Mouse (Mus musculus): ENCODE measurements at regions not wholly inside any gene's neighbourhood (a gene's known extent, or its start where the extent isn't known, plus 50 kb on each side); places are given as distances from the start of the nearest gene placed in this dataset.

- intact Hi-C loops (cut with DNase I) = no loop called here
- no peak for DNase-seq (ENCODE audit: low spot score in 2 of 2)
These were observed 171.3 kb upstream of the Cd180 start for GRCm38 (mm10) chr13:102522080-102522479.

DNA sequence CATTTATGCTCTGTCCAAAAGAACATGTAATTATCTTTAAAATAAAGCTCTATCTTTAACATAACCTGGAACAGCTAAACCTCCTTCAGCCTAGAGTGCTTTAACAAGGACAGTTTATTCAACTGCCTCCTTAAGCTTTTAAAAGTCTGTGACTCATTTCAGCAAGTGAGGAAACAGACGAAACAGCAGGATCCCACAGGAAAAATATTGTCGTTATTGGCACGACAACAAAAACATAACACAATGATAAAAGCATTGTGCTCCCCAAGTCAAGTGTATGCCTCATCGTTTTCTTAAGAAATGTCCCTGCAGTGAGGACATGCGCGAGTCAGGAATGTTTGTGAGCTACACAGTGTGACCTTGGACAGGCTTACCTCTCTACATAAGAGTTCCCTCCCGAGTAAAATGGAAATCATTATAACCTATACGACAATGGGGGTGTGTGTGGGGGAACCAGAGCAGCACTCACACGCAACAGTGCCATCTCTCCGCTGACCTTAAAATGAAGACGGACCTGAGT lies 166.7 kb upstream of the Cd180 start:
- DNase-seq (ENCODE audit: low spot score in 2 of 2) = no peak
- intact Hi-C loops (cut with DNase I) = no loop called here

GRCm38 (mm10) chr13:102533784-102534183 lies 159.6 kb upstream of the Cd180 start:
- DNase-seq (ENCODE audit: low spot score in 2 of 2) = peak; percentile 44 to 81
- intact Hi-C loops (cut with DNase I) = no loop called here

- intact Hi-C loops (cut with DNase I) = no loop called here
- DNase-seq (ENCODE audit: low spot score in 2 of 2) = peak in 1 of 2 experiments; percentile 11
These were observed 155.7 kb upstream of the Cd180 start for GRCm38 (mm10) chr13:102537424-102538242.

DNA sequence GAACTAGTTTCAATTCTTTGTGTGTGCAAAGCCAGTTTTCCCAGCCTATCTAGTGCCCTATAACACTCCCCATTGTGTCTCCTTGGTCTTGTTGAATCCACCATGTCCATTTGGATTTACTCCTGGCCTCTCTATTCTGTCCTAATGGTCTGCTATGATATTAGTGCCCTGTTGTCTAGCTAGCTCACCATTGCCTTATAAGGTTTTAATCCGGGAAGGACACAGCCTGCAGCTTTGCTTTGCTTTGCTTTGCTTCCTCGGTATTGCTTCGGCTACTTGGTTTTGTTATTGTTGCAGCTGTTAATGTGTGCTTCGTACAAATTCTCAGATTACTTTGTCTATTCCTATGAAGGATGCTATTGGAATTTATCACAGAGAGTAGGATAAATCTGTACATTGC lies 152.9 kb upstream of the Cd180 start:
- no peak for DNase-seq (ENCODE audit: low spot score in 2 of 2)
- intact Hi-C loops (cut with DNase I) = no loop called here

DNA sequence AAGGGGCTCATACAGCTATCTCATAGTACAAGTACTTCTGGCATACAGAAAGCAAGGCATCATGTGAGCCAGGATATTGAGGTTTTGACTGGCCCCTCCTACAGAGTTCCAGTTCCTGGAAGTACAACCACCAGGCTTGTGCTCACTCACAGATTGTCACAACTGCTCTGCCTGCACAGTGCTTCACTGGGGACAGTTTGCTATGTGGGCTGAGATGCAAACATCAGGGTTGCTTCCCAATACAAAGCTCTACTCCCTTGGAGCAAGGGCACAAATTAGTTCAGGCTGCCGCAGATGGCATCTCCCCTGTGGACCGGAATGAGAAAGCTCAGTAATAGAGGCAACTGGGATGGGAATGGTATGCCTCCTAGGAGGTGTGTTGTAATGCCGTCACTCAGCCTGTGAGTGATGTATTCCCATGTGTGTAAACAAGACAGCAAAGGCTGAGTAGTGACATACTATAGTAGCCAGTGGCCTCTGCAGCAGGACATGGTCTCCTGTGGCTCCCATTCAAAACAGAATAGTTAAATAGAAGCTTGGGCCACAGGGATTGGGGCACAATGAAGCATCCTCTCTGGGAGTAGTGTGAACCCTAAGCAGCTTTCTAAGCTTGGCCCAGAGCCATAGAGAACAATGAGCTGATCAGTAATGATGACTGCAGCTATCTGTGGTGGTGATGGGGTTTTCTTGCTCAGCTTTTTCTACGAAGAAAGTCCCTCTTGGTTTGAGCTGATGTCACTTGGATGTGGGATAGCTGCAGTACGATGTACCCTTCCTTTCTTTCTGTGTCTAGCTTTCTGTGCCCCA lies 148.8 kb upstream of the Cd180 start:
- peak in 1 of 2 experiments; percentile 9 for DNase-seq (ENCODE audit: low spot score in 2 of 2)
- intact Hi-C loops (cut with DNase I) = no loop called here

DNA sequence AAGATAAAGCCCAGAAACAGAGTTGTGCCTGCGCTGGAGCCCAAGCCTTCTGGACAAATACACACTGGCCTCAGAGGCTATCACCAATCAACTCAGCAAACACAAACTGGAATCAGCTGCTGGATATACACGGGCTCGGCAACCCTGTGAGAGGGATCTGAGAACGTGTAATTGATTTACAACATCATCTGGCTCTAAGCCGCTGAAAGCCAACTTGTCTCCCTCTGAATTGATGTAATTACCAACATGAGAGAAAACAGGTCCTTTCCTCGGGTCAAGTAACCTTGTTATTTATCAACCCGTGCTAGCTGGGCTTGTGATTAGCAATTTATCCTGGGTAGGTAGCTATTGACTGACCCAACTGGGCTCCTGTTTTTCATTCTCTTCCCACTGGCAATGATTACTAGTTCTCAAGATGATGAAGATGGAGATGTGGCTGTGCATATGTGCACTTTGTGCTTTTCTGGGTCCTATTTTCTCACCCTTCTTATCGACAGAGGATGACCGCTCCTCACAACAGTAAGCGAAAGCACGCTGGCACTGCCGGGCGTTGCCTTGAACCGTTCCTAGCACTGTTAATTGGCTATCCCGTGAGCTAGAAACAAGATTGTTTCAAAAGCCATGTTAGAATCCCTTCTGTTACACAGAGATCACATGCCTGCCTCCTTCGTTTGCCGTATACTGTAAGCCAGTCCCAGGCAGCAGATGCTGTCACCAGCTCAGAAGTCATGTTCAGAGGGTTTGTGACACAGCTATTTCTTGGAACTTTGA lies 147.3 kb upstream of the Cd180 start:
- no peak for DNase-seq (ENCODE audit: low spot score in 2 of 2)
- intact Hi-C loops (cut with DNase I) = no loop called here

- DNase-seq (ENCODE audit: low spot score in 2 of 2) = no peak
- intact Hi-C loops (cut with DNase I) = no loop called here
These were observed 145.1 kb upstream of the Cd180 start for GRCm38 (mm10) chr13:102548252-102548651.

DNA sequence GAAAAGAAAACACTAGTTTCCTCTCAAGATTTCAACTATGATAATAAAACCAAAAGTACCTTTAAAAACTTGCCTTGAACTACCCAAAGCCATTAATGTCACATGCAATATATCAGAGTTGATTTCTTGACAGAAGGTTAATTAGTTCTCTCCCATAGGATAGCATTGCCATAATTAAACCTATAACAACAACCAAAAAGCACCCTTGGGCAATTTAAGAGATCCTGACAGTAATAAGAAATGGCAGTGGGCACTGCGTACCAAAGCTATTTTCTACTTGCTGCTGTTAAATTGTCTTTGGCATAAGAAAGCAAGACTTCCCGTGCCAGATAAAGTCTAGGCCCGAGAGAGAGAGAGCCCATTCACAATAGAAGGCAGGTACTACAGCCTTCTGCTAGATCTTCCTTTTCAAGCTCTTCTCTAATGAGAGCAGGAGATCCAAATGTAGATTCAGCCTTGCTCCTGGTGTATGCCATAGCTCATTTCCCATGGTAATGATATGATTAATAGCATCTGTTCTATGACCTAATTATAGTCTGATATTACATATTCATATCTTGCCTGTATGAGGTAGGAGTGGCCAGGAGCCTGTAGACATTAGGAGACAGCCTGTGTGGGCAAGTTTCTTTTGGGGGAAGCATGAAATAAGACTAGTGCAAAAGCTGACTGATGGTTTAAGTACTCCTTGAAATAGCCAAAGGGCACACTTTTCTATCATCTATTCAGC lies 126.3 kb upstream of the Cd180 start:
- DNase-seq (ENCODE audit: low spot score in 2 of 2) = no peak
- intact Hi-C loops (cut with DNase I) = no loop called here

DNA sequence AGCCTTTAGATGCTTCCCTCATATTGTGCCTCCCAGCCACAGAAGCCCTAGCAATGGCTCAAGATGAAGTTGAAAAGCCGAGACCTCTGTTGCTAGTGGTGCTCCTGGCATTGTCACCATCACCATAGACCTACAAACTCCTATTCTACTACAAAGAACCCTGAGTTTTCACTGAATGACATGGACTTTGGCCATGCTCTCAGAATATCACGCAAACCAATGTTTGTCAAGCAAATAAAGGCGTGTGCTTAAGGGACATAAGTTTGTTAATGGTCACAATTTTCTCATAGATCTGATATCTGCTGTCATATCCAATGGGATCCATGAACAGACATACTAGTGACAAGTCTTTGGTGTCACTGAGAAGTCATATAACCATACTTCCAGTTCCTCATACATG lies 123.8 kb upstream of the Cd180 start:
- intact Hi-C loops (cut with DNase I) = no loop called here
- no peak for DNase-seq (ENCODE audit: low spot score in 2 of 2)

DNA sequence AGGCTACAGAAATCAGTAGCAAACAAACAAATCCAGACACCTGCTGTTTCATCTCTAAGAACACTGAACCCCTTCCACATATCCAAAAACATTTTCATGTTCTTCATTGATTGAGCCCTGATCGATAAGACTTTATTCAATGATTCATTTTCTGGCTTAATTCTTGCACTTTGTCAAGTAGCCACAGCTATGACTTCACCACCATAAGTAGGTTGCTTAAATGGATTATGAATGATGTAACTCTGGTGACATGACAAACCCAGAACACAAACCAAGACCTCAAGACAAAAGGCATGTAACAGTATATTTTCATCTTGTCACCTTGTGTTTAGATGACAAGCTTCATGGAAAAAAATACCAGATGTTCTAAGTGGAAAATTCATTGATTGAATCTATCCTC lies 123.1 kb upstream of the Cd180 start:
- intact Hi-C loops (cut with DNase I) = no loop called here
- DNase-seq (ENCODE audit: low spot score in 2 of 2) = no peak

DNA sequence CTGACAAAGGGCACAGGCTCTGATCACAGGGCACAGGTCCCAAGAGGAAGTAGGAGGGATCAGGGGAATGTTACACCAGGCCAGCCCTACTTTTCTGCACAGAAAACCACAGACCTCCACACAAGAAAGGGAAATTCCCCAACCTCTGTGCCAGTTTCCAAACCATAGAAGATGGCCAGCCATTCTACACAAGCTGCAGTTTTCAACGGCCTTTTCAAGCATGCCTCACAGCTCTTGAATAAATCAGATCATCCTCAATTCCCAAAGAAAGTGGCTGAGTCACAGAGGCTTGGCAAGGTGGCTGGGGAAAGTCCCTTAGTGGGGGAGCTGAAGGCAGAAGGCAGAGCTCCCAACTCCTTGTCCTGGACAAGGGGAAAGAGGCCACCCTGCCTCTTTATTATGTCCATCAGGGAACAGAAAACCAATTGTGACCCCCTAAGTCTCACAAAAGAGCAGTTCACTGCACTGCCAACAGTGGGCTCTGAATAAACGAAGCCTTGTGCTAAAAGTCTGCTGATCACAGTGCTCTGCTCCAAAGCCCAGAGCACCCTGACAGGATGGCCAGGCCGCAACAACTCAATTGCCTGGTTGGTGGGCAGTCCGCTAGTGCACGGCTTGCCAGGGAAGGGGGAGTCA lies 120.0 kb upstream of the Cd180 start:
- peak; percentile 42 to 83 for DNase-seq (ENCODE audit: low spot score in 2 of 2)
- intact Hi-C loops (cut with DNase I) = loop anchor here (1.0 to 2.0 kb wide), 2 partner anchors 17 to 761 kb away; no protein-coding TSS in a partner anchor

DNA sequence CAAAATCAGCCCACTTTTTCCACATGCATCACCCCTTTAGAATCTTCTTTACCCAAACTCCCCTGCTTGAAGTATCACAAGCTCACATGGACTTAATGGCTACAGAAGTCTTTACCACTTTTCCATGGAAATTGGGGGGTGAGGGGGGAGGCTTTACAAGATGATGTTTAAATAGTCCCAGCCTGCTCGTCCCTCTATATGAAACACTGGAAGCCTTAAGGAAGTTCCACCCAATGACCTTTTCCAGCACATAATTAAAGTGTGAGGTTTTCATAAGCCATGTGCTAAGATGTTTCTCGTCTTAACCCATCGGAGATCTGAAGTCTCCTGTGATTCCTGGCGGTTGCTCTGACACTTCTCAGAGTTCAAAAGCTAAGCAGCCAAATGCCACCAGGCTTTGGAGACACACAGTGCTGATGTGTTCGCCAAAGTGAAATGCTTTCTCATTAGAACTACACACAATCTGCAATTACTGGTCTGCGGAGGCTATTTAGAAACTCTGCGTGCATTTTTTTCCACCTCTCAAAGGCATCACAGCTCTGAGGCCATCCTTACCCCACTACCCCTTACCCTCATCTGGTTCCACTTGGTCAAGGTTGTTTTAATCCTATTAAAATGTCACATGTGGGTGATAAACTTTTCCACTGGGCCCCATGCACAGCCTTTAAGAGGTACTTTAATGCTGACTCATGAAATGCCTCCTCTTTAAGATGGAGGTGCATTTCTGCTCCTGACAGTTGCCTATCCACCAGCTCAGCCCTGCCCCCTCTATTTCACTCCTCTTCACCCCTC lies 116.3 kb upstream of the Cd180 start:
- no peak for DNase-seq (ENCODE audit: low spot score in 2 of 2)
- intact Hi-C loops (cut with DNase I) = no loop called here

GRCm38 (mm10) chr13:102578811-102579210 lies 114.5 kb upstream of the Cd180 start:
- no peak for DNase-seq (ENCODE audit: low spot score in 2 of 2)
- intact Hi-C loops (cut with DNase I) = no loop called here

DNA sequence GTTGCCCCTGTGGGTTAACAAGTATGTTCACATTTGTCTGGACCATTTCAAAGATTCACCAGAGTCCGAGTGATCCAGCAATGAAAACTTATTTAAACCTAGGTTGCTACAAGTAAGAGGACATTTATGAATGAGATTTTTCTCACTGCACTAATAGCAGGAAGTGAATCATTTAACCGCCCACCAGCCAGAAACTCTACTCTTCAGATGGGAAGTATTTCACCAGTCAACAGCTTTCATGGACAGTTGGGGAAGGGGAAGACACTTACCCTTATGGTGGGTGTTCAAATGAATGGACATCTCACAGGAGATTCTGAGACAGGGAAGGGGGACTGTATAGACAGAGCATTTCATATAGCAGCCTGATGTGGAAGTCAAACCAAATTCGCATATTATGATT lies 113.7 kb upstream of the Cd180 start:
- no peak for DNase-seq (ENCODE audit: low spot score in 2 of 2)
- intact Hi-C loops (cut with DNase I) = no loop called here

- no peak for DNase-seq (ENCODE audit: low spot score in 2 of 2)
- intact Hi-C loops (cut with DNase I) = no loop called here
These were observed 109.2 kb upstream of the Cd180 start for GRCm38 (mm10) chr13:102583984-102584645.

GRCm38 (mm10) chr13:102586215-102586614 lies 107.1 kb upstream of the Cd180 start:
- DNase-seq (ENCODE audit: low spot score in 2 of 2) = no peak
- intact Hi-C loops (cut with DNase I) = no loop called here

Measured in left cerebral cortex, postnatal 25 days (tissue).